Mouse (Mus musculus) kidney, postnatal 14 days (tissue): Measurements from ENCODE around the gene Gm15155.
"Not testable (repeated sequence)": the region's sequence is repeated elsewhere in the genome, so short reads cannot be mapped to it uniquely, and the experiment has no call there.

Source experiments
- DNase-seq: peaks from one replicate; pipeline ENCODE4 v3.0.0; 2022; ENCODE audit warnings: mixed read lengths

Gene Gm15155

DNA sequence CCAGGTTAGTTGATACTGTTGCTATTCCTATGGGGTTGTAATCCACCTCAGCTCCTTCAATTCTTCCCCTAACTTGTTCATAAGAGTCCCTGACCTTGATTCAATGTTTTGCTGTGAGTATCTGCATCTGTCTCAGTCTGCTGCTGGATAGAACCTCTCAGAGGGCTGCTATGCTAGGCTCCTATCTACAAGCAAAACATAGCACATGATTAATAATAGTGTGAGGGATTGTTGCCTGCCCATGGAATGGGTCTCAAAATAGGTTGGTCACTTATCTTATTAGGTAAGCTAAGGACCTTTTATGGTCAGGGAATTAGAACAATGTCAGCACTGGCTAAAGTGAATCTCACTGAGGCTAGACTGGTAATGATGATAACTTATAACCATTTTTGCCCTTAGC, 547.0 kb downstream of the Gm15155 start:
- no peak for DNase-seq

GRCm38 (mm10) chrX:156303806-156304205, 679.3 kb downstream of the Gm15155 start:
- not testable (repeated sequence) for DNase-seq
